9 mouse cellular contexts compared by ENCODE assay signal in the genomic region with DNA sequence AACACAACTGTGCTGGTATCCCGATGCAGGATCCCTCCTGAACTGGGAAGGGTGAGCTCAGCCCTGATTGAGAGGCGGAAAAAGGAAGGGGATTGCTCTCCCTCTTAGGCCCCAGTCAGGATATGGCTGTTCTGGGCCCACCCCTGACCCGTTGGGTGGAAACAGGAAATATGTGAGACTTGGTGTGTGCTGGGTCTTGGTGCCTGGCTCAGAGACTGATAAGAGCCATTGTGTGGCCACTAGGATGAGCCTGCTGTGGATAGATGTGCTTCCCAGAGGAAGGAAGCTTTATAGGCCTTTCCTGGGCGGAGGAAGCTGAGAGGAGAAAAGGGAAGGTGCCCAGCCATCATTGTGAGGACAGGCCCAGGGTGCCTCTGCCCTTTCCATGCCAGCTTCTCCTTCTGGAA. TPM values are rescaled to one million over a fixed set of nuclear protein-coding genes. Genes with fewer than 3 reads are reported as not detected.
DNase-seq lines count a peak whose midpoint lies in the region; ATAC-seq and TF ChIP-seq lines count a peak whose summit lies in the region.
"Had no signal": no experiment of that assay in that cellular context is flagged by ENCODE, and none has a peak within 500 bp of the region (broad histone marks: within the 10 kb centered on the region; RNA-seq: fewer than 3 reads in every experiment).

No protein-coding gene starts in this region.

- TF ChIP-seq EP300 in liver, postnatal 0 days (IDR thresholded peaks at IDR 0.05; ENCODE audit: low read depth), result peak; percentile 59

- no peak for ATAC-seq in embryonic facial prominence, embryonic 14.5 days (ENCODE audit: low read depth)
- peak; percentile 7; the same call in 1 of the 2 replicates for ATAC-seq in liver, postnatal 0 days
- no peak for ATAC-seq in forebrain, embryonic 11.5 days (replicated peaks; ENCODE audit: low FRiP score)
- ATAC-seq in frontal cortex, adult (ENCODE audit: low TSS enrichment), result no peak

- no peaks in the 10 kb centered on the region for H3K9me3 ChIP-seq in embryonic facial prominence, embryonic 14.5 days (ENCODE audit: control insufficient read depth, low read length)
- no peaks in the 10 kb centered on the region for H3K9me3 ChIP-seq in liver, postnatal 0 days (ENCODE audit: low read length)
- no peaks in the 10 kb centered on the region for H3K9me3 ChIP-seq in forebrain, embryonic 11.5 days (ENCODE audit: control insufficient read depth, low read length)

- no peak overlapping the region for H3K4me3 ChIP-seq in embryonic facial prominence, embryonic 14.5 days (ENCODE audit: low read depth, low read length)
- H3K4me3 ChIP-seq in liver, postnatal 0 days (ENCODE audit: low read depth, low read length), result no peak overlapping the region
- H3K4me3 ChIP-seq in forebrain, embryonic 11.5 days (ENCODE audit: low read depth, low read length), result no peak overlapping the region

- H3K4me2 ChIP-seq in embryonic facial prominence, embryonic 14.5 days (ENCODE audit: low read depth, low read length), result no peak overlapping the region
- 0 out of 2 replicates have a peak overlapping the region, but pooled peaks have one; percentile 13 for H3K4me2 ChIP-seq in liver, postnatal 0 days (ENCODE audit: low read depth, low read length)
- no peak overlapping the region for H3K4me2 ChIP-seq in forebrain, embryonic 11.5 days (ENCODE audit: low read depth, low read length, severe bottlenecking)

- peaks cover 21% of the 10 kb centered on the region for H3K4me1 ChIP-seq in embryonic facial prominence, embryonic 14.5 days (ENCODE audit: control insufficient read depth, insufficient read depth, low read length)
- peaks cover 41% of the 10 kb centered on the region for H3K4me1 ChIP-seq in liver, postnatal 0 days (ENCODE audit: insufficient read depth)
- H3K4me1 ChIP-seq in forebrain, embryonic 11.5 days (replicated peaks; ENCODE audit: control insufficient read depth, insufficient read depth, low read length), result peaks cover 12% of the 10 kb centered on the region

- peak; percentile 56 for DNase-seq in adrenal gland, postnatal 14 days
- no peak for DNase-seq in embryonic facial prominence, embryonic 14.5 days (ENCODE audit: low spot score)
- peak; percentile 74 for DNase-seq in kidney, adult 11 months
- DNase-seq in liver, postnatal 0 days, result peak; percentile 38
- DNase-seq in thymus, postnatal 0 days (ENCODE audit: low spot score), result no peak
- DNase-seq in forebrain, embryonic 11.5 days (ENCODE audit: low spot score), result no peak
- no peak for DNase-seq in yolk sac, embryonic 10.5 days (ENCODE audit: low spot score)
- DNase-seq: left cerebral cortex, postnatal 4 days had no signal

- H3K27ac ChIP-seq in embryonic facial prominence, embryonic 14.5 days (replicated peaks; ENCODE audit: low read depth, low read length), result 0 out of 2 replicates have a peak overlapping the region, but pooled peaks have one; percentile 2
- H3K27ac ChIP-seq in liver, postnatal 0 days (ENCODE audit: low read depth), result peak overlapping the region; percentile 96
- no peak overlapping the region for H3K27ac ChIP-seq in forebrain, embryonic 11.5 days (ENCODE audit: low read depth, low read length)

- H3K9ac ChIP-seq in embryonic facial prominence, embryonic 14.5 days (ENCODE audit: low read depth, low read length), result no peak overlapping the region
- H3K9ac ChIP-seq in liver, postnatal 0 days (replicated peaks), result no peak overlapping the region; the same call in 1 of the 2 replicates
- H3K9ac ChIP-seq in forebrain, embryonic 11.5 days (ENCODE audit: low read length), result no peak overlapping the region

- WGBS in embryonic facial prominence, embryonic 14.5 days, result 71% methylated on average over 4 of the region's 4 CpGs
- WGBS in liver, postnatal 0 days (ENCODE audit: insufficient replicate concordance), result 36% methylated on average over 4 of the region's 4 CpGs
- WGBS in forebrain, embryonic 11.5 days, result 75% methylated on average over 4 of the region's 4 CpGs

- peaks cover 8% of the 10 kb centered on the region; the same call in 1 of the 2 replicates for H3K27me3 ChIP-seq in embryonic facial prominence, embryonic 14.5 days (replicated peaks; ENCODE audit: control insufficient read depth, insufficient read depth, low read length)
- H3K27me3 ChIP-seq in liver, postnatal 0 days (ENCODE audit: insufficient read depth, low read length), result no peaks in the 10 kb centered on the region
- H3K27me3 ChIP-seq in forebrain, embryonic 11.5 days (ENCODE audit: control insufficient read depth, insufficient read depth, low read length), result peaks cover 11% of the 10 kb centered on the region

- TF ChIP-seq CTCF in liver, postnatal 0 days (IDR thresholded peaks at IDR 0.05; ENCODE audit: low read depth), result 0 out of 2 replicates have a peak, but pooled peaks have one; percentile 10

- H3K36me3 ChIP-seq in embryonic facial prominence, embryonic 14.5 days (ENCODE audit: control insufficient read depth, insufficient read depth, low read length), result 0 out of 2 replicates have a peak, but pooled peaks cover 2% of the 10 kb centered on the region
- H3K36me3 ChIP-seq in liver, postnatal 0 days (replicated peaks; ENCODE audit: insufficient read depth, low read length), result peaks cover 14% of the 10 kb centered on the region; the same call in 1 of the 2 replicates
- H3K36me3 ChIP-seq in forebrain, embryonic 11.5 days (ENCODE audit: control insufficient read depth, insufficient read depth, low read length), result no peaks in the 10 kb centered on the region

RNA-seq across cellular contexts. Expression of a gene that starts 1.1 kb away (rescaled TPM):
- total RNA-seq in adrenal gland, postnatal 14 days (2021), result 148 and 155 TPM in 2 replicates
- 45.5 and 49.7 TPM in 2 replicates for polyA plus RNA-seq in embryonic facial prominence, embryonic 14.5 days (2014; fragmentation: Nextera tagmentation; extraction: Ambion mirVana)
- polyA plus RNA-seq in liver, postnatal 0 days (2015; fragmentation: Nextera tagmentation; extraction: Ambion mirVana), result 19.4 and 22.4 TPM in 2 replicates
- polyA plus RNA-seq in thymus, postnatal 0 days (2015; fragmentation: Nextera tagmentation; extraction: Ambion mirVana), result 16.1 and 19.0 TPM in 2 replicates
- polyA plus RNA-seq in forebrain, embryonic 11.5 days (2014; fragmentation: Nextera tagmentation; extraction: Ambion mirVana), result 13.8 and 15.1 TPM in 2 replicates

RNA-seq across cellular contexts. Expression of a gene that starts 18.4 kb away (rescaled TPM):
- total RNA-seq in adrenal gland, postnatal 14 days (2021), result 32.3 and 41.8 TPM in 2 replicates
- 23.7 and 29.2 TPM in 2 replicates for polyA plus RNA-seq in embryonic facial prominence, embryonic 14.5 days (2014; fragmentation: Nextera tagmentation; extraction: Ambion mirVana)
- polyA plus RNA-seq in liver, postnatal 0 days (2015; fragmentation: Nextera tagmentation; extraction: Ambion mirVana), result 16.7 TPM in 2 replicates
- 56.9 and 63.9 TPM in 2 replicates for polyA plus RNA-seq in thymus, postnatal 0 days (2015; fragmentation: Nextera tagmentation; extraction: Ambion mirVana)
- polyA plus RNA-seq in forebrain, embryonic 11.5 days (2014; fragmentation: Nextera tagmentation; extraction: Ambion mirVana), result 20.8 and 24.6 TPM in 2 replicates

RNA-seq across cellular contexts. Expression of a gene that starts 29.9 kb away (rescaled TPM):
- total RNA-seq in adrenal gland, postnatal 14 days (2021), result 100 and 101 TPM in 2 replicates
- polyA plus RNA-seq in embryonic facial prominence, embryonic 14.5 days (2014; fragmentation: Nextera tagmentation; extraction: Ambion mirVana), result 106 TPM in 2 replicates
- polyA plus RNA-seq in liver, postnatal 0 days (2015; fragmentation: Nextera tagmentation; extraction: Ambion mirVana), result 35.0 and 36.0 TPM in 2 replicates
- 58.0 and 64.6 TPM in 2 replicates for polyA plus RNA-seq in thymus, postnatal 0 days (2015; fragmentation: Nextera tagmentation; extraction: Ambion mirVana)
- polyA plus RNA-seq in forebrain, embryonic 11.5 days (2014; fragmentation: Nextera tagmentation; extraction: Ambion mirVana), result 140 and 143 TPM in 2 replicates

Comparison
In these comparisons a context has a peak if more than half of its experiments do, and no peak if none do; other contexts are left out.
1. DNase-seq: peak in adrenal gland, postnatal 14 days (single experiment), kidney, adult 11 months (single experiment) and liver, postnatal 0 days (single experiment); none in embryonic facial prominence, embryonic 14.5 days (single experiment), thymus, postnatal 0 days (single experiment), forebrain, embryonic 11.5 days (single experiment) and yolk sac, embryonic 10.5 days (single experiment).